Mouse (Mus musculus): Measurements from ENCODE around the gene Tfap2c. TPM values are rescaled to one million over a fixed set of nuclear protein-coding genes. Genes with fewer than 3 reads are reported as not detected.

Gene Tfap2c
- polyA plus RNA-seq, 1 experiment from 2014 or later, result 8.9 TPM

DNA sequence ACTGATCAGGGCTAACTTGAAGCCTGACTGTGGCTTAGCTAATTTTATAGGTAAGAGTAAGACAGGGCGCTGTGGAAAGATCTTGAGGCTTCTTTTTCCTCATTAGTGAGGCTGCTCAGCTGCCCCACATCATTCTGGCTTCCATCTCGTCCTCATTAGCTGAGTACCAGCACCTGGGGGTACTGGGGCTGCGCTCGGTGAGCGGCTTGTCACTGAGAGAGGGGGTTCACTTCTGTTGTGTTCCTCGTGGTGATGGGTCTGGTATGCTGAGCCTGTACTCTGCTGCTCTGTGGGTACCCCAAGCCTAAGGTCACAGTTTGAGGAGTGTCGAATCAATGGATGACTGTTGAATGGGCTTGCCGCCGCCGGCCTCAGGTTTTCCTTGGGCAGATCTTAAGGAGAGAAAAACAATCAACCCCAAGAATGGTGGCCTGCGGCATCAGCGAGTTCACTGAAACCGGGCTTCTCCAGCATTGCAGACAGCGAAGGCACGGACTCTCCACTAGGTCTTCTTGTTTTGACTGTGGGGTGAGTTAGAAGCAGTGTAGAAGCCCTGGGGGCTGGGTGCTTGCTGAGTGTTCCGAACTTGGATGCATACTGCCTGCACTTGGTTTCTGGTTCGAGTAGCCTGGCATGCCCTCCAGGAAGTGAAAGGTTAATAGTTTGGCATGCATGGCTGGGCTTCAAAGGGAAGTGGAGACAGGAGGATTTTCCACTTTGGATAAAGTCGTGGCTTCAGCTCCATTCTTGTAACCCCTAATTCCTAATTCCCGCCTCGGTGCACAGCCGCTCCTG lies 9.5 kb downstream of the Tfap2c start:
- no peak for ATAC-seq (ENCODE audit: low read depth)
- Histone ChIP-seq H3K9me3 (ENCODE audit: control insufficient read depth, low read length) (no peaks in the 10 kb centered on the region), H3K4me3 (ENCODE audit: low read depth, low read length) (no peak overlapping the region), H3K9ac (ENCODE audit: low read depth, low read length) (no peak overlapping the region), H3K27me3 (replicated peaks; ENCODE audit: control insufficient read depth, insufficient read depth, low read length) (peaks cover 22% of the 10 kb centered on the region), H3K4me1 (ENCODE audit: control insufficient read depth, insufficient read depth, low read length) (peaks cover 19% of the 10 kb centered on the region; the same call in 1 of the 2 replicates), H3K27ac (replicated peaks; ENCODE audit: low read depth, low read length) (no peak overlapping the region), H3K36me3 (ENCODE audit: control insufficient read depth, insufficient read depth, low read length) (no peaks in the 10 kb centered on the region), H3K4me2 (ENCODE audit: low read depth, low read length) (no peak overlapping the region)
- 25% methylated on average over 21 of the region's 21 CpGs for WGBS
- DNase-seq (ENCODE audit: low spot score), result no peak

- no peaks in the 10 kb centered on the region for H3K36me3 ChIP-seq (ENCODE audit: control insufficient read depth, insufficient read depth, low read length)
- ATAC-seq (ENCODE audit: low read depth) (0 out of 2 replicates have a peak, but pooled peaks have one; percentile 41), DNase-seq (ENCODE audit: low spot score) (peak; percentile 34)
- no peak overlapping the region for H3K27ac ChIP-seq (replicated peaks; ENCODE audit: low read depth, low read length)
- no peak overlapping the region; the same call in 1 of the 2 replicates for H3K9ac ChIP-seq (ENCODE audit: low read depth, low read length)
- WGBS, result 6% methylated on average over 10 of the region's 10 CpGs
- H3K27me3 ChIP-seq (replicated peaks; ENCODE audit: control insufficient read depth, insufficient read depth, low read length), result peaks cover 14% of the 10 kb centered on the region
- no peaks in the 10 kb centered on the region for H3K9me3 ChIP-seq (ENCODE audit: control insufficient read depth, low read length)
- no peak overlapping the region for H3K4me2 ChIP-seq (ENCODE audit: low read depth, low read length)
- no peak overlapping the region for H3K4me3 ChIP-seq (ENCODE audit: low read depth, low read length)
- peaks cover 15% of the 10 kb centered on the region; the same call in 1 of the 2 replicates for H3K4me1 ChIP-seq (ENCODE audit: control insufficient read depth, insufficient read depth, low read length)
Observed at GRCm38 (mm10) chr2:172561016-172561415, 11.6 kb downstream of the Tfap2c start.

DNA sequence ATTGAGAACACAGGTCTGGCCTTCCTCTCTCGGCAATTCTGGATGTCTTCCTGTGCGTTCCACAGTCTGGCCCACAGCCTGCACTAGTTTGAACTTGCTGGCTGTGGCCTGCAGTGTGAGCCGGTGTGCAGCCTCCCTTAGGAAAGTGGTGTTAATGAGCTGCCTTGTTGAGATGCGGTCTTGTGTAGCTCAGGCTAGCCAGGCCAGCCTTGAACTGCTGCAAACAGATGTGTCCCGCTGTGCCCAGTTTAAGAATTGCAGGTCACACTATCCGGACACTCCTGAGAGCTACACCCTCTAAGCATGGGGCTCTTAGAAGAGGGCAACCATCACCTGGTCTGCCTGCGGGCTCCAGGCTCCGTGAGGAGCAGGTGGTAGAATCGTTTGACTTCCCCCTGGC lies 18.4 kb downstream of the Tfap2c start:
- Histone ChIP-seq H3K9me3 (ENCODE audit: control insufficient read depth, low read length) (no peaks in the 10 kb centered on the region), H3K4me2 (ENCODE audit: low read depth, low read length) (no peak overlapping the region), H3K4me3 (ENCODE audit: low read depth, low read length) (no peak overlapping the region), H3K27me3 (replicated peaks; ENCODE audit: control insufficient read depth, insufficient read depth, low read length) (no peaks in the 10 kb centered on the region), H3K36me3 (ENCODE audit: control insufficient read depth, insufficient read depth, low read length) (no peaks in the 10 kb centered on the region), H3K27ac (replicated peaks; ENCODE audit: low read depth, low read length) (no peak overlapping the region), H3K4me1 (ENCODE audit: control insufficient read depth, insufficient read depth, low read length) (no peaks in the 10 kb centered on the region), H3K9ac (ENCODE audit: low read depth, low read length) (no peak overlapping the region)
- DNase-seq (ENCODE audit: low spot score) (no peak), ATAC-seq (ENCODE audit: low read depth) (no peak)
- WGBS, result 73% methylated on average over 9 of the region's 9 CpGs

- WGBS, result 80% methylated on average over 2 of the region's 2 CpGs
- no peak overlapping the region for H3K9ac ChIP-seq (ENCODE audit: low read depth, low read length)
- no peak for ATAC-seq (ENCODE audit: low read depth)
- H3K4me2 ChIP-seq (ENCODE audit: low read depth, low read length), result no peak overlapping the region
- no peaks in the 10 kb centered on the region for H3K9me3 ChIP-seq (ENCODE audit: control insufficient read depth, low read length)
- no peaks in the 10 kb centered on the region for H3K36me3 ChIP-seq (ENCODE audit: control insufficient read depth, insufficient read depth, low read length)
- no peak overlapping the region for H3K4me3 ChIP-seq (ENCODE audit: low read depth, low read length)
- no peak overlapping the region for H3K27ac ChIP-seq (replicated peaks; ENCODE audit: low read depth, low read length)
- no peaks in the 10 kb centered on the region for H3K27me3 ChIP-seq (replicated peaks; ENCODE audit: control insufficient read depth, insufficient read depth, low read length)
- H3K4me1 ChIP-seq (ENCODE audit: control insufficient read depth, insufficient read depth, low read length), result no peaks in the 10 kb centered on the region
- DNase-seq (ENCODE audit: low spot score), result no peak
Observed at GRCm38 (mm10) chr2:172568466-172568865, 19.1 kb downstream of the Tfap2c start.

DNA sequence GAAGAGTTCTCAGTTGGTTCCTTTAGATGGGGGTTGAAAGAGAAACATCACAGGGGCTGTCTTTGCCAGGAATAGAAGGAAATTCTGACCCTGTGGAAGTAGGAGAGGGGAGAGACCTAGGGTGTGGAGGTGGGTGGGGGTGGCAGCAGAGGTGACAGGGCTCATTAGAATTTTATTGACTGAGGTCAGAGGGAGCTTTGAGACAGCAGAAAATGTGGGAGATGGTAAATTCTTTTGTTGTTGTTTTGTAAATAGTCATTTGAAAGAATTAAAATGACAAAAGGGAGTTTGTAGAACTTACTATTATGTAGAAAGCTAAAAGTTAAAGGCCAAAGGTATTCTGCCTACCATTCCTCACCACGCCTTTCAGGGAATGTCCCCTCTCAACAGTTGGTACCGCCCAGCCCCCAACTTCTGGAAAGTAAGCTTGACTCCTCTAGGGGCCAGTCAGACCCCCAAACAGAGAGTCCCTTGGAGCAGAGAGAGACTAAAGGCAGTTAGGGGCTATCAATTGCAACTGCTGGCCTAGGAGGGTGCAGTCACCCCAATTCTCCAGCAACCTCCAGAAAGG lies 27.9 kb downstream of the Tfap2c start:
- Histone ChIP-seq H3K9me3 (ENCODE audit: control insufficient read depth, low read length) (no peaks in the 10 kb centered on the region), H3K4me2 (ENCODE audit: low read depth, low read length) (no peak overlapping the region), H3K4me1 (ENCODE audit: control insufficient read depth, insufficient read depth, low read length) (no peaks in the 10 kb centered on the region), H3K27ac (replicated peaks; ENCODE audit: low read depth, low read length) (no peak overlapping the region), H3K4me3 (ENCODE audit: low read depth, low read length) (no peak overlapping the region), H3K9ac (ENCODE audit: low read depth, low read length) (no peak overlapping the region), H3K27me3 (replicated peaks; ENCODE audit: control insufficient read depth, insufficient read depth, low read length) (no peaks in the 10 kb centered on the region), H3K36me3 (ENCODE audit: control insufficient read depth, insufficient read depth, low read length) (no peaks in the 10 kb centered on the region)
- DNase-seq (ENCODE audit: low spot score) (no peak), ATAC-seq (ENCODE audit: low read depth) (no peak)
- 69% methylated on average over 2 of the region's 2 CpGs for WGBS

DNA sequence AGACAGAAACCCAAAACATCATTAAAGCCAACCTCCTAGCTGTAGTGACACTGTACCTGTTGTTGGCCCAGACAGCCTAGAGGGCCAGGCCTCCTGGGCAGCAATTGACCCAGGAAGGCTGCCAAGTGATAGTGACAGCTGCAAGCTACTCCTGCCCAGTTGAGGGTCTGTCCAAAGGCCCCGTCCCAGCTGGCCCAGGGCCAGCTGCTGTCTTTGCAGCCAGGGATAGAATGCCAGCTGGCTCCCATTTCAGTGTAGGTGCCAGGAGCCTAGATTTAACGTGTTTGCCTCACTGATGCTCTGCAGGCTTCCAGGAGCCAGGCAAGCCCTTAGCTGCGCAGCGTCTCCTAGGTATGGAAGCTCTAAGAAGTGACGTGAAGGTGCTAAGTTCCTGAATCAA lies 29.8 kb downstream of the Tfap2c start:
- no peaks in the 10 kb centered on the region for H3K4me1 ChIP-seq (ENCODE audit: control insufficient read depth, insufficient read depth, low read length)
- WGBS, result 46% methylated on average over 5 of the region's 5 CpGs
- H3K4me2 ChIP-seq (ENCODE audit: low read depth, low read length), result no peak overlapping the region
- H3K9me3 ChIP-seq (ENCODE audit: control insufficient read depth, low read length), result no peaks in the 10 kb centered on the region
- no peak overlapping the region for H3K27ac ChIP-seq (replicated peaks; ENCODE audit: low read depth, low read length)
- H3K9ac ChIP-seq (ENCODE audit: low read depth, low read length), result no peak overlapping the region
- H3K36me3 ChIP-seq (ENCODE audit: control insufficient read depth, insufficient read depth, low read length), result no peaks in the 10 kb centered on the region
- H3K4me3 ChIP-seq (ENCODE audit: low read depth, low read length), result no peak overlapping the region
- peak; percentile 81 for ATAC-seq (ENCODE audit: low read depth)
- no peaks in the 10 kb centered on the region for H3K27me3 ChIP-seq (replicated peaks; ENCODE audit: control insufficient read depth, insufficient read depth, low read length)
- DNase-seq (ENCODE audit: low spot score), result peak; percentile 75

DNA sequence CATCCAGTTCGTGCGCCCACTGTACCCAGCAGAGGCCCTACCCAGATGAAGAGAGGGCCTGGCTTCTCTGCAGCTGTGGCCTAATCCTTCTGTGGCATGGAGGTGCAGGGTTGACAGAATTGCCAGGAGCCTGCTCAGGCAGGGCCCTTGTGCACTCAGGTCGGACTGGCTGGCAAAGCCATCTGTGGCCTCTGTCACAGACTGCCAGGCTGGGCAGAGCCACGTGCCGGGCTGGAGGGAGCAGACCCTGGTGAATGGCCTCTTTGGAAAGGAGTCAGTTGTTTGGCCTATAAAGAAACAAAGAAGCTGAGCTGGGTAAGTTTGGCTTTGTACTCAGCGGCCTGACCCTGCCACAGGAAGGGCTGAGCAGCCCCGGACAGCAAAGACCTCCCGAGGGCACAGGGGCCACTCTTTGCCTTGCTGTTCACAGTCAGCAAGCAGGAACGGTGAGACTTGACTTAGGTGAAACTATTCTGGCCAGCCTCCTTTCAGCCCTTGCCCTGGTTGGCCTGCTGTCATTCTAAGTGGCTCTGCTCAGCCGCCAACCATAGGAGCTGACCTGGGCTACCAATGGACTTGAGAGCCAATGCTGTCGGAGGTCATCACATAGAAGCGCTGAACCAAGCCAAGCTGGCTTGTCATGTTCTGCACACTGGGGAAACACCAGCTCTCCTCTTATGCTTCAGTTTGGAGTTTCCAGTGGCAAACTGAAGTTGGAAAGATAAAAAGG lies 31.3 kb downstream of the Tfap2c start:
- Histone ChIP-seq H3K9ac (ENCODE audit: low read depth, low read length) (no peak overlapping the region), H3K4me2 (ENCODE audit: low read depth, low read length) (no peak overlapping the region), H3K27ac (replicated peaks; ENCODE audit: low read depth, low read length) (no peak overlapping the region), H3K27me3 (replicated peaks; ENCODE audit: control insufficient read depth, insufficient read depth, low read length) (no peaks in the 10 kb centered on the region), H3K36me3 (ENCODE audit: control insufficient read depth, insufficient read depth, low read length) (no peaks in the 10 kb centered on the region), H3K9me3 (ENCODE audit: control insufficient read depth, low read length) (no peaks in the 10 kb centered on the region), H3K4me1 (ENCODE audit: control insufficient read depth, insufficient read depth, low read length) (no peaks in the 10 kb centered on the region), H3K4me3 (ENCODE audit: low read depth, low read length) (no peak overlapping the region)
- DNase-seq (ENCODE audit: low spot score) (no peak), ATAC-seq (ENCODE audit: low read depth) (no peak)
- 53% methylated on average over 12 of the region's 12 CpGs for WGBS

DNA sequence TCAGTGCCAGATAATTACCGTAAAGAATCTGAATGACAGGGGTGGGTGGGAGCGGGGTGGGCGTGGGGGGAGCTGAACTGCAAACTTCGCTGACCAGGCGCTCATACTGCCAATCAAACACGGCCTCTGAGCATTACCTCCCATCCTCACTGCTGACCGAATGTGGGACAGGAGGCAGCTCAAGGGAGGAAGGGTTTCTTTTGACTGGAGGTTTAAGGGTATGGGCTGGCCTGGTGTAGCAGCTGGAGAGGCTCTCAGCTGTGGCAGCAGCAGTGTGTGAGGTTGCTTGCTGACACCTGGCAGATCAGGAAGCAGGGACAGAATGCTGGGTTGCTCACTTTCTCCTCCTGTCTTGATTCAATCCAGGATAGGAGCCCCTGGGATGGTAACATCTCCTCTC lies 33.9 kb downstream of the Tfap2c start:
- H3K27ac ChIP-seq (replicated peaks; ENCODE audit: low read depth, low read length), result no peak overlapping the region
- no peak overlapping the region for H3K4me3 ChIP-seq (ENCODE audit: low read depth, low read length)
- H3K9me3 ChIP-seq (ENCODE audit: control insufficient read depth, low read length), result no peaks in the 10 kb centered on the region
- DNase-seq (ENCODE audit: low spot score) (peak; percentile 27), ATAC-seq (ENCODE audit: low read depth) (no peak; the same call in 1 of the 2 replicates)
- no peaks in the 10 kb centered on the region for H3K4me1 ChIP-seq (ENCODE audit: control insufficient read depth, insufficient read depth, low read length)
- 16% methylated on average over 7 of the region's 7 CpGs for WGBS
- H3K9ac ChIP-seq (ENCODE audit: low read depth, low read length), result no peak overlapping the region
- H3K36me3 ChIP-seq (ENCODE audit: control insufficient read depth, insufficient read depth, low read length), result no peaks in the 10 kb centered on the region
- no peak overlapping the region for H3K4me2 ChIP-seq (ENCODE audit: low read depth, low read length)
- H3K27me3 ChIP-seq (replicated peaks; ENCODE audit: control insufficient read depth, insufficient read depth, low read length), result no peaks in the 10 kb centered on the region
